Mouse (Mus musculus) cerebellum, adult 2 months (tissue): ENCODE results near the gene Mettl13. TPM values are rescaled to one million over a fixed set of nuclear protein-coding genes. Genes with fewer than 3 reads are reported as not detected.

Experiments
- DNase-seq, 2 experiments: peaks; one replicate each; pipeline ENCODE4 v3.0.0; 2021
- H3K27ac ChIP-seq: fragments of 200-500 bp; 2 replicates; pipeline ENCODE4 v1.5.1; 2012; ENCODE audit warnings: low read length, control low read depth, inconsistent platforms; ENCODE audit not compliant: insufficient read depth
- H3K27me3 ChIP-seq: fragments of 200-500 bp; 2 replicates; pipeline ENCODE4 v1.6.1; 2012; ENCODE audit warnings: inconsistent platforms, mild to moderate bottlenecking, low read length, moderate library complexity; ENCODE audit not compliant: control insufficient read depth, insufficient read depth
- H3K4me1 ChIP-seq: fragments of 200-500 bp; 2 replicates; pipeline ENCODE4 v1.6.1; 2011; ENCODE audit warnings: low read length; ENCODE audit not compliant: control insufficient read depth, insufficient read depth
- H3K4me3 ChIP-seq: fragments of 200-500 bp; replicated peaks from 2 replicates; pipeline ENCODE3; 2011; ENCODE audit warnings: mild to moderate bottlenecking, low read depth, low read length, control low read depth; ENCODE audit not compliant: insufficient read depth
- CTCF ChIP-seq: fragments of 200-500 bp; IDR thresholded peaks from 2 replicates; pipeline ENCODE4 v1.5.1; 2011; ENCODE audit warnings: low read depth, mild to moderate bottlenecking, control low read depth, low read length, moderate library complexity, borderline replicate concordance; ENCODE audit not compliant: insufficient read depth
- POLR2A ChIP-seq: fragments of 200-500 bp; IDR thresholded peaks from 2 replicates; pipeline ENCODE4 v1.6.1; 2011; ENCODE audit warnings: low read length, control low read depth, borderline replicate concordance; ENCODE audit not compliant: insufficient read depth
- WGBS: fragments of 180-500 bp; shearing (Covaris S2); methylation state at CpG from one replicate; pipeline ENCODE4 v1.1.7; 2018; 5-methylcytosine and 5-hydroxymethylcytosine counted together
- polyA plus RNA-seq: library from polyadenylated mRNA; depleted of rRNA; stranded (reverse); fragments of >200 nt; gene quantifications from 2 replicates; pipeline ENCODE4 v1.2.3, GENCODE M21; 2012

The Mettl13 gene
- polyA plus RNA-seq, 1 experiment = 10.6 TPM

DNA sequence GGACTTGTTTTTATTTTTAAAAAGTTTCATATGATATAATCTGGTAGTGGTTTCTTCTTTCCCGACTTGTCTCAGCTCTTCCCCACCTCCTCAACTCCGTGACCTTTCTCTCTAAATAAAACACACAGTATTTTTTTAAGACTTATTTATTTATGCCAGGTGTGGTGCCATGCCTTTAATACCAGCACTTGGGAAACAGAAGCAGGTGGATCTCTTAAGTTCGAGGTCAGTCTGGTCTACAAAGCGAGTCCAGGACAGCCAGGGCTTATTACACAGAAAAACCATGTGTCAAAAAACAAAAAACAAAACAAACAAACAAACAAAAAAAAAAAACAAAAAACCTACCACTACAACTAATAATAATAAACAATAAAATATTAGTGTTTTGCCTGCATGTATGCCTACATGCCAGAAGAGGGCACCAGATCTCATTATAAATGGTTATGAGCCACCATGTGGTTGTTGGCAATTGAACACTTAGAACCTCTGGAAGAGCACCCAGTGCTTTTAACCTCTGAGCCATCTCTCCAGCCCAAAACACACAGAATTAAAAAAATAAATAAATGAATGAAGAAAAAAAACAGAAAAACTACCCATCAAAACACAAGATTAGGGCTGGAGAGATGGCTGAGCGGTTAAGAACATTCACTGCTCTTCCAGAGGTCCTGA is 1.4 kb upstream of the Mettl13 start:
- no peak overlapping the region for H3K4me3 ChIP-seq
- peak in 1 of 2 experiments; percentile 31 for DNase-seq
- H3K27me3 ChIP-seq = no peaks in the 10 kb centered on the region
- no peak overlapping the region for H3K27ac ChIP-seq
- no peak for TF ChIP-seq POLR2A
- peak; percentile 45; the same call in 1 of the 2 replicates for TF ChIP-seq CTCF
- H3K4me1 ChIP-seq = no peaks in the 10 kb centered on the region; the same call in 1 of the 2 replicates
- 79% methylated on average over 5 of the region's 5 CpGs for WGBS

DNA sequence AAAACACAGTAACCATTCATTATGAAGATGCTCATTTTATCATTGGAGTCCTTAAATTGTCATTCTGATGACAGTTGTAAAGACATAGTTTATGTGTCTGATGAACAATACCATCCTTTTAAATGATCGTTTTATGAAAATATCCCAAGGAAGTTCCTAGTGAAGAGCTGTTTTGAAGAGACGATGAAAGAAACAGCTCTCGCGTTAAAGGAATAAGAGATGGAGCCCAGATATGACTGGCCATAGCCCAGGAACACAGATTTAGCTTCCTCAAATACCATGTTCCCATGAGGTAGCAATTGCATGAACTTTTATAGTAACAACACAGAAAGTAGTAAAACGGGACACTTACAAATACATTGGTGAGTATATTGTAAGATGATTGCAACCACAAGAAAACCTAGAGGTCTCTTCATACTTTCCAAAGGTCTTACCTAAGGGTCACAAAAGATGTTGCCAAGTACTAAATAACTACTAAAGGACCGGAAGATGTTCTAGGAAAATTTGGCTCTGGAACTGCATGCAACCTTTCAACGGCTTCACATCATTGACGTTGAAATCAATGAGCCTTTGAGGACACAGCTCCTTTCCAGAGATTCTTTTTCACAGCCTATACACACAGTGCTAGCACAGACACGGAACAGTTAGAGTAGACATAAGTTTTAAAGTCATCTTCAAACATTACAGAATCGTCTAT is 714 bp upstream of the Mettl13 start:
- Histone ChIP-seq H3K27ac (no peak overlapping the region; the same call in 1 of the 2 replicates), H3K27me3 (no peaks in the 10 kb centered on the region)

DNA sequence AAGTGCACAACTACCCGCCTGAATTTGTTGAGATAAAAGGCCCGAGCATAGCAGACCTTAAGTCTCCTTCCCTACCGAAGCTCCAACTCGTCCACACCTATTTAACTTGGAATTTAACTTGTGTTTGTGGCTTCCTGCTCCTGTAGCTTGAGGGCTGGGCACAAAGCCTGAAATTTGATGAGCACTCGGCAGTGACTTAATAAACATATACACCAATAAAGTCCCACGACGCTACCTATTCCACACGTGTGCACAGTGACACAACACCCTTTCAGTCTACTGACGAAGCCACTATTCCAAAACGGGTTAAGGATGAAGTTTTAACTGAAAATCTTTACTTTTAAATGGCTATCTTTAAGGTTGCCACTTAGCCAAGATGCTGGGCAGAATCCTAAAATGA is 744 bp downstream of the Mettl13 start:
- Histone ChIP-seq H3K4me1 (peaks cover 2% of the 10 kb centered on the region; the same call in 1 of the 2 replicates), H3K4me3 (peak overlapping the region; percentile 69), H3K27ac (no peak overlapping the region; the same call in 1 of the 2 replicates), H3K27me3 (no peaks in the 10 kb centered on the region)
- TF ChIP-seq POLR2A = no peak
- no peak for TF ChIP-seq CTCF
- 4% methylated on average over 10 of the region's 10 CpGs for WGBS
- DNase-seq = no peak

More for the DNA sequence above, 714 bp upstream of the Mettl13 start:
- WGBS = 49% methylated on average over 10 of the region's 10 CpGs
- H3K4me1 ChIP-seq = peaks cover 2% of the 10 kb centered on the region; the same call in 1 of the 2 replicates
- TF ChIP-seq CTCF (no peak), POLR2A (no peak)
- DNase-seq = no peak
- H3K4me3 ChIP-seq = peak overlapping the region; percentile 71

DNA sequence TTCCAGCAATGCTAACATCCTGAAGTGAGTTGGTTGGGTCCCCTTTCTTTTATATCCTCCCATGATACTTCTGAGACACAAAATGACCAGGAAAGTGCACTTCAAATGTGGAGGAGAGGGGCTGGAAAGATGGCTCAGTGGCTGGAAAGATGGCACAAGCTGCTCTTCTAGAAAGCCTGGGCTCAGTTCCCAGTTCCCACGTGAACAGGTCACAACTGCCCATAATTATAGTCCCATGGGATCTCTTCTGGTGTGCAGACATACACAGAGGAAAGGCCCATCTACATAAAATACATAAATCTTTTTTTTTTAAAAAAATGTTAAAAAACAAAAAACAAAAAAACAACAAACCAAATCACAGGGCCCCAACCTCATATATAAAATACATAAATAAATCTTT is 5.1 kb downstream of the Mettl13 start:
- H3K4me3 ChIP-seq = no peak overlapping the region
- no peaks in the 10 kb centered on the region for H3K27me3 ChIP-seq
- no peak overlapping the region for H3K27ac ChIP-seq
- WGBS = 5% methylated on average over 1 of the region's 1 CpGs
- no peak for TF ChIP-seq POLR2A
- TF ChIP-seq CTCF = no peak
- H3K4me1 ChIP-seq = peaks cover 2% of the 10 kb centered on the region; the same call in 1 of the 2 replicates
- no peak for DNase-seq

DNA sequence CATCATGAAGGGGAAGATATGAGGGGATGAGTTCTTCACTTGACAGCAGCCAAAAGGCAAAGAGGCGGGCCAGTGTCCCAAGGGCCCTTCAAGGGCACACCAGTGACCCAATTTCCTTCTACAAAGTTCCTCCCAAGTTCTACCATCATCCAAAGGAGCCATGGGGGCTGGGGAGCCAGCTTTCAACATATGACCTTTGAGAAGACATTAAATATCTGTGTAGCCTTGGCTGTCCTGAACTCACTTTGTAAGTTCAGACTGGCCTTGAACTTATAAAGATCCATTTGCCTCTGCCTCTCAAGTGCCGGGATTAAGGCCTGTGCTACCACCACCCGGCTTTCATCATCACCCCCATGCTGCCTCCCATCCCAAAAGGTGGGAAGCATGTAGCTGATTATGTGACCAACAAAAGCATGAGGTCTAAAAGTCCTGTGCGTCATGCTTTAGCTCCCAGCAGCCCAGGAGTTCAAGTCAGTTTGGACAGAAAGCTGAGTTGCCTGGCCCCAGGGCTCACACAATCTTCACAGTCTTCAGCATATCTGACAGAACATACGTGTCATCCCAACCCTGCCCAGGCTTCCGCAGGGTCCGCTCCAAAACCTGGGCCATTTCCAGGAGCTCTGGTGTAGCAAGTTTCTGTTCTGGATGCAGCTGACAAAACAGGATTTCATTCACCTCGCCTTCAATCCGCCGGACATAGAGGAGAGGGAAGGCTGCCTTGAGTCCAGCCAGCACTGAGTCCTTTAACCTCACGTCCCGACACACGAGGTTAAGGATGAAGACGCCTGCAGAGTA is 14.4 kb downstream of the Mettl13 start:
- Histone ChIP-seq H3K27me3 (no peaks in the 10 kb centered on the region), H3K27ac (no peak overlapping the region), H3K4me3 (no peak overlapping the region), H3K4me1 (no peaks in the 10 kb centered on the region)
- no peak for TF ChIP-seq POLR2A
- TF ChIP-seq CTCF = no peak
- 92% methylated on average over 14 of the region's 14 CpGs for WGBS
- DNase-seq = no peak

DNA sequence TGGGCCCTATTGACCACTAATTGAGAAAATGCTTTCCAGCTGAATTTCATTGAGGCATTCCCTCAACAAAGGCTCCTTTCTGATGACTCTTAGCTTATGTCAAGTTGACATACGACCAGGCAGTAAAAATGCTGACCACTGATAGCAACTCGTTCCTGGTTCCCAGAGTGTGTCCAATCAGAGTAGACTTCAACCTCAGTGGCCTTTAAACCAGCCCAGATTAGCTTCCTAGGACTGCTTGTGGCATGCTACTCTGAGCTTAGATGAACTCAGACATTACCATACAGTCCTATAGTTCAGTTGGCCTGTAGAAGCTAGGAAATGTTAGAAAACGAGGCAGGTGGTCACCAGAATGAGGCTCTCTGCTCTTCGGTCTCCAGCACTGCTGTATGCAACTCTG is 16.0 kb downstream of the Mettl13 start:
- TF ChIP-seq CTCF = no peak
- no peak for TF ChIP-seq POLR2A
- Histone ChIP-seq H3K27ac (no peak overlapping the region), H3K27me3 (no peaks in the 10 kb centered on the region), H3K4me3 (no peak overlapping the region), H3K4me1 (no peaks in the 10 kb centered on the region)
- WGBS = 91% methylated on average over 4 of the region's 4 CpGs
- no peak for DNase-seq

DNA sequence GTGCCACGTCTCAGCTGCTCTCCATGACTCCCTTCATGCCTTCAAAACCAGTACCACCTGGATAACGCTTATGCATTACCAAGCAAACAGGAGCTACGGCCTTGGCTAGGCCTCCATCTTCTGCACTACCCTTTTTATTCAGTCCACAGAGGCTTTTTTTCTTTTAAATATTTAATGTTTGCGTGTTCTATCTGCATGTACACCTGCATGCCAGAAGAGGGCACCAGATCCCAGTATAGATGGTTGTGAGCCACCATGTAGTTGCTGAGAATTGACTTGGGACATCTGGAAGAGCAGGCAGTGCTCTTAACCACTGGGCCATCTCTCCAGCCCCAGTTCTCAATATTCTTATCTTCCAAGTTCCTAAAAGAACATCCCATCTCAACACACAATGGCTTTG is 16.8 kb downstream of the Mettl13 start:
- H3K27me3 ChIP-seq = no peaks in the 10 kb centered on the region

More for the DNA sequence above, 16.8 kb downstream of the Mettl13 start:
- H3K4me3 ChIP-seq = no peak overlapping the region
- 78% methylated on average over 4 of the region's 4 CpGs for WGBS
- peak overlapping the region; percentile 21; the same call in 1 of the 2 replicates for H3K27ac ChIP-seq
- no peak for DNase-seq
- H3K4me1 ChIP-seq = no peaks in the 10 kb centered on the region
- TF ChIP-seq CTCF (0 out of 2 replicates have a peak, but pooled peaks have one; percentile 25), POLR2A (no peak)
